ENCODE assay signal across 10 mouse cellular contexts in genomic region chr1:184782161-184782513, GRCm38 (mm10). TPM values are rescaled to one million over a fixed set of nuclear protein-coding genes. Genes with fewer than 3 reads are reported as not detected.
DNase-seq lines count a peak whose midpoint lies in the region; ATAC-seq and TF ChIP-seq lines count a peak whose summit lies in the region.
"Had no signal": no experiment of that assay in that cellular context is flagged by ENCODE, and none has a peak within 500 bp of the region (broad histone marks: within the 10 kb centered on the region; RNA-seq: fewer than 3 reads in every experiment).

No protein-coding gene starts in this region.

- H3K36me3 ChIP-seq in midbrain, embryonic 14.5 days (ENCODE audit: control insufficient read depth, insufficient read depth, low read length), result no peaks in the 10 kb centered on the region
- H3K36me3 ChIP-seq in midbrain, embryonic 11.5 days (ENCODE audit: control insufficient read depth, insufficient read depth, low read length), result no peaks in the 10 kb centered on the region
- H3K36me3 ChIP-seq in stomach, postnatal 0 days (ENCODE audit: control insufficient read depth, insufficient read depth, low read length), result no peaks in the 10 kb centered on the region
- H3K36me3 ChIP-seq in midbrain, postnatal 0 days (ENCODE audit: insufficient read depth, low read length), result no peaks in the 10 kb centered on the region

- no peak for ATAC-seq in midbrain, embryonic 14.5 days (ENCODE audit: low FRiP score, low TSS enrichment)
- no peak for ATAC-seq in midbrain, embryonic 11.5 days (ENCODE audit: low FRiP score)
- peak; percentile 79; the same call in 1 of the 2 replicates for ATAC-seq in stomach, postnatal 0 days (ENCODE audit: low FRiP score, low TSS enrichment)
- no peak for ATAC-seq in cerebellum, adult (ENCODE audit: insufficient number of reproducible peaks, low FRiP score, low TSS enrichment)
- ATAC-seq in midbrain, postnatal 0 days (ENCODE audit: low FRiP score), result no peak

- no peaks in the 10 kb centered on the region for H3K4me1 ChIP-seq in midbrain, embryonic 14.5 days (ENCODE audit: control insufficient read depth, insufficient read depth, low read length)
- no peaks in the 10 kb centered on the region for H3K4me1 ChIP-seq in midbrain, embryonic 11.5 days (ENCODE audit: control insufficient read depth, insufficient read depth, low read length)
- H3K4me1 ChIP-seq in stomach, postnatal 0 days (replicated peaks; ENCODE audit: control insufficient read depth, insufficient read depth), result 0 out of 2 replicates have a peak, but pooled peaks cover 2% of the 10 kb centered on the region
- 0 out of 2 replicates have a peak, but pooled peaks cover 2% of the 10 kb centered on the region for H3K4me1 ChIP-seq in midbrain, postnatal 0 days (ENCODE audit: insufficient read depth, low read length)

- no peaks in the 10 kb centered on the region for H3K27me3 ChIP-seq in midbrain, embryonic 14.5 days (ENCODE audit: control insufficient read depth, insufficient read depth, low read length)
- H3K27me3 ChIP-seq in midbrain, embryonic 11.5 days (ENCODE audit: control insufficient read depth, insufficient read depth, low read length), result no peaks in the 10 kb centered on the region
- no peaks in the 10 kb centered on the region for H3K27me3 ChIP-seq in stomach, postnatal 0 days (ENCODE audit: control insufficient read depth, insufficient read depth, low read length)
- H3K27me3 ChIP-seq in midbrain, postnatal 0 days (ENCODE audit: insufficient read depth, low read length), result no peaks in the 10 kb centered on the region

- DNase-seq in adrenal gland, adult (ENCODE audit: inconsistent age in 2 of 2, low spot score in 1 of 2), result peak; percentile 35 to 62
- DNase-seq in adrenal gland, postnatal 10 days, result no peak
- peak; percentile 24 for DNase-seq in midbrain, embryonic 14.5 days
- no peak for DNase-seq in midbrain, embryonic 11.5 days (ENCODE audit: low spot score, missing footprints)
- DNase-seq in kidney, postnatal 4 days, result peak; percentile 41 to 64
- DNase-seq in stomach, postnatal 0 days (ENCODE audit: low spot score), result peak; percentile 29
- DNase-seq in midbrain, postnatal 0 days (ENCODE audit: low spot score), result no peak
- DNase-seq: thymus, postnatal 14 days had no signal

- TF ChIP-seq CTCF in stomach, postnatal 0 days (IDR thresholded peaks at IDR 0.05; ENCODE audit: low read depth), result no peak
- TF ChIP-seq CTCF in midbrain, postnatal 0 days (IDR thresholded peaks at IDR 0.05), result no peak

- H3K9me3 ChIP-seq in midbrain, embryonic 14.5 days (ENCODE audit: control insufficient read depth, low read length), result no peaks in the 10 kb centered on the region
- H3K9me3 ChIP-seq in midbrain, embryonic 11.5 days (ENCODE audit: control insufficient read depth, low read length), result no peaks in the 10 kb centered on the region
- H3K9me3 ChIP-seq in stomach, postnatal 0 days (ENCODE audit: control insufficient read depth, low read length), result no peaks in the 10 kb centered on the region
- H3K9me3 ChIP-seq in midbrain, postnatal 0 days (ENCODE audit: low read length), result no peaks in the 10 kb centered on the region

- no peak for TF ChIP-seq EP300 in stomach, postnatal 0 days (optimal IDR thresholded peaks at IDR 0.05)

- H3K4me2 ChIP-seq in midbrain, embryonic 14.5 days (ENCODE audit: low read length), result no peak overlapping the region
- H3K4me2 ChIP-seq in midbrain, embryonic 11.5 days, result no peak overlapping the region
- H3K4me2 ChIP-seq in stomach, postnatal 0 days (replicated peaks; ENCODE audit: low read depth), result no peak overlapping the region
- no peak overlapping the region for H3K4me2 ChIP-seq in midbrain, postnatal 0 days (ENCODE audit: low read depth, low read length, poor library complexity, severe bottlenecking)

- 80% methylated on average over 14 of the region's 14 CpGs for WGBS in midbrain, embryonic 14.5 days
- 88% methylated on average over 14 of the region's 14 CpGs for WGBS in midbrain, embryonic 11.5 days
- 25% methylated on average over 14 of the region's 14 CpGs for WGBS in stomach, postnatal 0 days
- 77% methylated on average over 14 of the region's 14 CpGs for WGBS in midbrain, postnatal 0 days

- H3K27ac ChIP-seq in midbrain, embryonic 14.5 days (replicated peaks; ENCODE audit: low read depth, low read length), result no peak overlapping the region
- no peak overlapping the region for H3K27ac ChIP-seq in midbrain, embryonic 11.5 days (ENCODE audit: low read depth, low read length)
- no peak overlapping the region for H3K27ac ChIP-seq in stomach, postnatal 0 days (replicated peaks)
- no peak overlapping the region for H3K27ac ChIP-seq in midbrain, postnatal 0 days (ENCODE audit: low read depth, low read length)

- no peak overlapping the region for H3K9ac ChIP-seq in midbrain, embryonic 14.5 days (replicated peaks; ENCODE audit: low read length)
- no peak overlapping the region for H3K9ac ChIP-seq in midbrain, embryonic 11.5 days (ENCODE audit: low read length)
- H3K9ac ChIP-seq in stomach, postnatal 0 days (ENCODE audit: low read length), result no peak overlapping the region
- no peak overlapping the region for H3K9ac ChIP-seq in midbrain, postnatal 0 days (replicated peaks; ENCODE audit: low read length, poor library complexity, severe bottlenecking)

- H3K4me3 ChIP-seq in midbrain, embryonic 14.5 days (replicated peaks; ENCODE audit: low read depth, low read length), result no peak overlapping the region
- H3K4me3 ChIP-seq in midbrain, embryonic 11.5 days (ENCODE audit: low read depth, low read length), result no peak overlapping the region
- H3K4me3 ChIP-seq in stomach, postnatal 0 days (ENCODE audit: low read depth, low read length), result no peak overlapping the region
- H3K4me3 ChIP-seq in midbrain, postnatal 0 days (ENCODE audit: low read depth, low read length), result no peak overlapping the region

RNA-seq across cellular contexts. Expression of gene Marc1, which starts 29.0 kb away (rescaled TPM):
- total RNA-seq in adrenal gland, postnatal 10 days (2021), result 10 to 100 TPM; 15.0 to 43.0 TPM
- polyA plus RNA-seq in midbrain, embryonic 14.5 days (2014; fragmentation: Nextera tagmentation; extraction: Ambion mirVana), result 0.13 and 0.28 TPM in 2 replicates
- not detected in 2 replicates for polyA plus RNA-seq in midbrain, embryonic 11.5 days (2014; fragmentation: Nextera tagmentation; extraction: Ambion mirVana)
- polyA plus RNA-seq in stomach, postnatal 0 days (2015; fragmentation: Nextera tagmentation; extraction: Ambion mirVana), result 0.32 and 0.65 TPM in 2 replicates
- total RNA-seq in midbrain, postnatal 0 days (2014; rRNA removed), result 0.55 TPM in 1 of 2 replicates, not detected in the other
- 0.21 and 0.25 TPM in 2 replicates for polyA plus RNA-seq in midbrain, postnatal 0 days (2015; fragmentation: Nextera tagmentation; extraction: Ambion mirVana)
- polyA plus RNA-seq: embryonic facial prominence, embryonic 11.5 days had no signal

RNA-seq across cellular contexts. Expression of gene Hlx, which starts 49.7 kb away (rescaled TPM):
- total RNA-seq in adrenal gland, postnatal 10 days (2021), result 10 to 100 TPM; 40.7 to 47.8 TPM
- polyA plus RNA-seq in midbrain, embryonic 14.5 days (2014; fragmentation: Nextera tagmentation; extraction: Ambion mirVana), result 0.35 and 1.2 TPM in 2 replicates
- polyA plus RNA-seq in midbrain, embryonic 11.5 days (2014; fragmentation: Nextera tagmentation; extraction: Ambion mirVana), result 2.2 and 2.7 TPM in 2 replicates
- 5.4 and 6.9 TPM in 2 replicates for polyA plus RNA-seq in stomach, postnatal 0 days (2015; fragmentation: Nextera tagmentation; extraction: Ambion mirVana)
- total RNA-seq in midbrain, postnatal 0 days (2014; rRNA removed), result 0.71 and 1.5 TPM in 2 replicates
- 1.5 and 1.9 TPM in 2 replicates for polyA plus RNA-seq in midbrain, postnatal 0 days (2015; fragmentation: Nextera tagmentation; extraction: Ambion mirVana)

Comparison
In these comparisons a context has a peak if more than half of its experiments do, and no peak if none do; other contexts are left out.
1. DNase-seq: peak in adrenal gland, adult (2 of 2), midbrain, embryonic 14.5 days (single experiment), kidney, postnatal 4 days (2 of 2) and stomach, postnatal 0 days (single experiment); none in adrenal gland, postnatal 10 days (single experiment), midbrain, embryonic 11.5 days (single experiment) and midbrain, postnatal 0 days (single experiment).